Mouse (Mus musculus): ENCODE measurements around the gene Vwa3a. TPM values are rescaled to one million over a fixed set of nuclear protein-coding genes. Genes with fewer than 3 reads are reported as not detected.
"Not testable (repeated sequence)": the region's sequence is repeated elsewhere in the genome, so short reads cannot be mapped to it uniquely, and the experiment has no call there.

The Vwa3a gene
- polyA plus RNA-seq (2015; fragmentation: Nextera tagmentation; extraction: Ambion mirVana), result 0.91 and 1.9 TPM in 2 replicates

DNA sequence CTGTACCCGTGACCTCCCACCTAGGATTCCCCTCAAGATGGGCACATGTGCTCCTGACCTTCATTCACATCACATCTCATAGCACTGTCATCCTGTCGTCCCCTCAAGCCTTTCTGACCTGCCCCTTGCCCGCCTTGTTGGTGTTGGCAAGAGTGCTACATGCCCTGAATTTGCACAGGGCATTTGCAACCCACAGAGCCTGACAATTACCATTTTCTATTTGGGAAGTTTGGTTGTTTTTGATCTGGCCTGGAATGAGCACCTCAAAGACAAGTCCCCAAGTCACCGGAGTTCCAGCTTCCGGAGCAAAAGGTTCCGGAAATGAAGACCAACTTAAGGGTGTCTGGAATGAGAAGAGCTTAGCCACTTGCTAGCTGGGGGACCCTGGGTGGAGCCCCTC, at the start of gene Vwa3a:
Gene Vwa3a, plus strand, starts transcription at position 301 of the 400 bp plus-strand sequence.
- Histone ChIP-seq H3K9ac (no peak within 1 kb of the TSS), H3K27ac (no peak within 1 kb of the TSS), H3K27me3 (no peaks in the 10 kb centered on the region), H3K36me3 (0 out of 2 replicates have a peak, but pooled peaks cover 3% of the 10 kb centered on the region), H3K9me3 (no peaks in the 10 kb centered on the region), H3K4me3 (no peak within 1 kb of the TSS), H3K4me2 (no peak within 1 kb of the TSS), H3K4me1 (replicated peaks) (peaks cover 8% of the 10 kb centered on the region)
- WGBS, result 82% methylated on average over 6 of the region's 6 CpGs
- ATAC-seq (ENCODE audit: low FRiP score), result no peak

DNA sequence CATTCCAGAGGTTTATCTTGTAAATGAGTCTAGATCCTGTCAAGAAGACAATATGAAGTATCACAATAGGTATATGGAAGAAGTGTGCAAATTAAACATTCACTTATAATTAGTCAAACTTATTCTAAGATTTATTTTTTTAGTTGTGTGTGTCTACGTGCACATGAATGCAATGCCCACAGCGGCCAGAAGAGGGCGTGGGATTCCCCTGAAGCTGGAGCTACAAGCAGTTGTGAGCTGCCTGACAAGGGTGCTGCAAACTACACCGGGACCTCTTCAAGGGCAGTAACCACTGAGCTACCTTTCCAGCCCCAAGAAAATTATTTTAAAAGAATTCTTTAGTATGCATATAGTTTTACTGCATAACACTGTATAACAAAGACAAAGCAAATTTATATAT, 48.5 kb upstream of the Vwa3a start:
- Histone ChIP-seq H3K27ac (no peak overlapping the region), H3K4me1 (replicated peaks) (peaks cover 9% of the 10 kb centered on the region; the same call in 1 of the 2 replicates), H3K36me3 (peaks cover 7% of the 10 kb centered on the region), H3K4me2 (no peak overlapping the region), H3K27me3 (no peaks in the 10 kb centered on the region), H3K9me3 (no peaks in the 10 kb centered on the region), H3K9ac (no peak overlapping the region), H3K4me3 (no peak overlapping the region)
- ATAC-seq (ENCODE audit: low FRiP score), result no peak
- 73% methylated on average over 4 of the region's 4 CpGs for WGBS

DNA sequence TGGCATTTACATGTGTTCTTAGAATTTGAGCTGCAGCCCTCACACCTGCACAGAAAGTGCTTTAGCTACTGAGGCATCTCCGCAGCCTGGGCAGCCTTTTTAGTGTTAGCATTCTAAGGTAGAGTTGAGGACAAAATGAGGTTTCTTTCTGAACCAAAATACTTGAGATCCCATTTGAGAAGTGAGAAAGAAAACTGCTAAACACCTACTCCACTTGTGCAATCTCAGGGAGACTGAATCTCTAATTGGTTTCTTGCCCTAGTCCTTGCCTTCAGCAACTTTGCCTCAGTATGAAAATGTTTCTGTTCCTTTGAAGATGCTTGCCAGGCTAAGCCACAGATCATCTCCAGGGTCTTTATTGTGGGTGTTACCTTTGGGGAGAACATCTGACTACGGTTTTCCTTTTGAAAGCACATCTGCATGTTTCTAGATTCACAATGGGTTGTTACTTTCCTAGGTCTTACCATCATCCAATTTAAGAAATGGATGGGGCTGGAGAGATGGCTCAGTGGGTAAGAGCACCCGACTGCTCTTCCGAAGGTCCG, 45.2 kb upstream of the Vwa3a start:
- no peak overlapping the region for H3K27ac ChIP-seq
- H3K9ac ChIP-seq, result no peak overlapping the region
- no peak overlapping the region for H3K4me2 ChIP-seq
- WGBS, result 97% methylated on average over 5 of the region's 5 CpGs
- H3K36me3 ChIP-seq, result peaks cover 13% of the 10 kb centered on the region
- H3K27me3 ChIP-seq, result no peaks in the 10 kb centered on the region
- H3K4me3 ChIP-seq, result no peak overlapping the region
- ATAC-seq (ENCODE audit: low FRiP score), result no peak
- 0 out of 2 replicates have a peak, but pooled peaks cover 8% of the 10 kb centered on the region for H3K4me1 ChIP-seq (replicated peaks)
- H3K9me3 ChIP-seq, result no peaks in the 10 kb centered on the region

DNA sequence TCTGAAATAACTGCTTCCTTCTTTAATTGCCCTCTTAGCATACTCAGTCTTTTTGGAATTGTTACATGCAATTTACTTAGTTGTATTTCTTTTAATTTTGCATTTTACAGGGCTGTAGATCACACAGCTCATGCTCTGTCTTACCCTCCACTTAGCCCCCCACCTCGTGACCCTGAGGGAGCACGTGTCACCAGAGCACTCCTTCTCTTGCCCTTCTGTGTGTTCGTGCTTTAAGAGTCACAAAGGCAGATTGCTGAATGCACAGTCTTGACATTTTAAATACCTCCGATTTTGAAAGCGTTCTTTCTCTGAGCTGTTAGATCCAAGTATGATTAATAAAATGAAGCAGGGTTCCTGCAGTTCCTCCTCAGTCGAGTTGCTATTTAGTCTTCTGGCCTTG, 43.9 kb upstream of the Vwa3a start:
- no peak overlapping the region for H3K4me3 ChIP-seq
- no peak overlapping the region for H3K27ac ChIP-seq
- H3K4me1 ChIP-seq (replicated peaks), result 0 out of 2 replicates have a peak, but pooled peaks cover 6% of the 10 kb centered on the region
- WGBS, result 16% methylated on average over 6 of the region's 6 CpGs
- ATAC-seq (ENCODE audit: low FRiP score), result no peak
- H3K9me3 ChIP-seq, result no peaks in the 10 kb centered on the region
- H3K36me3 ChIP-seq, result peaks cover 13% of the 10 kb centered on the region
- no peak overlapping the region for H3K4me2 ChIP-seq
- no peaks in the 10 kb centered on the region for H3K27me3 ChIP-seq
- no peak overlapping the region for H3K9ac ChIP-seq

DNA sequence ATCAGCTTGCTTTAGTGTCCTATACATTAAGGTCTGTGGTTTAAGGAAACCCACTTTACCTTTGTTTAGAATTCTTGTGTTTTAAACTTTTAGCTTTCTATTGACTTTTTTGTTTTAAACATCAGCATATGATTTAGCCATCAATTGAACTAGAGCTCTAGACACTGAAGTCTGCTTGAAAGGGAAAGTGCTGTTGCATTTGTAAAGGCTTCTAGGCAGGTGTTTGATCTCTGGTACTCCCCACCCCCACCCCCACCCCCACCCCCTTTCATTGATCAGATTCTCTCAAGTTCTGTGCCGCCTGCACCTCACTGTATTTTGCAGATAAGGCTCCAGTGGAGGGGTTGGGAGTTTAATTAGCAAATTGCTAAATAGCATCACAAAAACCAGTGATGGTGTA, 43.5 kb upstream of the Vwa3a start:
- Histone ChIP-seq H3K27ac (no peak overlapping the region), H3K9me3 (no peaks in the 10 kb centered on the region), H3K4me1 (replicated peaks) (0 out of 2 replicates have a peak, but pooled peaks cover 6% of the 10 kb centered on the region), H3K4me2 (no peak overlapping the region), H3K27me3 (no peaks in the 10 kb centered on the region), H3K4me3 (no peak overlapping the region), H3K9ac (no peak overlapping the region), H3K36me3 (peaks cover 13% of the 10 kb centered on the region)
- 62% methylated on average over 1 of the region's 1 CpGs for WGBS
- ATAC-seq (ENCODE audit: low FRiP score), result no peak

DNA sequence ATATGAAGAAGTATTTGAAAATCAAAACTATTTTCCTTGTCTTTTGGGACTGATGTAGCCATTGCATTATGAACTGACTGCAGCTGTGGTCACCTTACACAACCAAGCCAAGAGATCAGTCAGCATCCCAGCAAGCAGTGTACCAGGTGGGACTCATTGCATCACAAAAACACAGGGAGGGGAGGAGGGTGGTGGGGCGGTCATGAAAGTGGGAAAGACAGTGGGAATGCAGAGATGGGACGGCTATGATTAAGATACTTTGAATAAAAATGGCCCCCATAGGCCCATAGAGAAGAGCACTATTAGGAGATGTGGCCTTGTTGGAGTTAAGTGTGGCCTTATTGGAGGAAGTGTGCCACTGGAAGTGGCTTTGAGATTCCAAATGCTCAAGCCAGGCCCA, 42.8 kb upstream of the Vwa3a start:
- 91% methylated on average over 2 of the region's 2 CpGs for WGBS
- ATAC-seq (ENCODE audit: low FRiP score), result no peak

DNA sequence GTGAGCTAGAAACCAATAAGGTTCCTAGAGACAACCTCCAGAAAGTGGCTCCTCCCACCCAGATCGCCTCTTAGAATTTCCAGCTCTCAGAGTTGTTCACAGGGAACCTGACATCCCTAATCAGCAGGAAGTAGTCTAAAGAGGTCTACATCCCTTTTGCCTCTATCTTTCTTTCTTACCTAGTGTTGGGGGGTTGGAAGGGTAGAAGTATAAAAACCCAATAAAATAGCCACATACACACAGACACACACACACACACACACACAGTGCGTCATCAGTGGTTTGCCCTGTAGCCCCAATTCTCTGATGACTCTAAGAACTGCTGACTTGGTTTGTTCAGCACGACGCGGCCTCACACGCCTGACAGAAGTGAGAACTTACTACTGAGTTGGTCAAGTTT, 39.5 kb upstream of the Vwa3a start:
- H3K27me3 ChIP-seq, result no peaks in the 10 kb centered on the region
- ATAC-seq (ENCODE audit: low FRiP score), result no peak
- no peak overlapping the region for H3K4me3 ChIP-seq
- no peak overlapping the region for H3K27ac ChIP-seq
- H3K36me3 ChIP-seq, result peaks cover 6% of the 10 kb centered on the region; the same call in 1 of the 2 replicates
- no peak overlapping the region for H3K4me2 ChIP-seq
- WGBS, result 92% methylated on average over 6 of the region's 6 CpGs
- no peak overlapping the region for H3K9ac ChIP-seq
- H3K9me3 ChIP-seq, result no peaks in the 10 kb centered on the region
- H3K4me1 ChIP-seq (replicated peaks), result 0 out of 2 replicates have a peak, but pooled peaks cover 6% of the 10 kb centered on the region

More for the DNA sequence above, 42.8 kb upstream of the Vwa3a start:
- Histone ChIP-seq H3K4me1 (replicated peaks) (0 out of 2 replicates have a peak, but pooled peaks cover 6% of the 10 kb centered on the region), H3K27me3 (no peaks in the 10 kb centered on the region), H3K9me3 (no peaks in the 10 kb centered on the region), H3K27ac (no peak overlapping the region), H3K4me2 (no peak overlapping the region), H3K9ac (no peak overlapping the region), H3K4me3 (no peak overlapping the region), H3K36me3 (peaks cover 13% of the 10 kb centered on the region)

DNA sequence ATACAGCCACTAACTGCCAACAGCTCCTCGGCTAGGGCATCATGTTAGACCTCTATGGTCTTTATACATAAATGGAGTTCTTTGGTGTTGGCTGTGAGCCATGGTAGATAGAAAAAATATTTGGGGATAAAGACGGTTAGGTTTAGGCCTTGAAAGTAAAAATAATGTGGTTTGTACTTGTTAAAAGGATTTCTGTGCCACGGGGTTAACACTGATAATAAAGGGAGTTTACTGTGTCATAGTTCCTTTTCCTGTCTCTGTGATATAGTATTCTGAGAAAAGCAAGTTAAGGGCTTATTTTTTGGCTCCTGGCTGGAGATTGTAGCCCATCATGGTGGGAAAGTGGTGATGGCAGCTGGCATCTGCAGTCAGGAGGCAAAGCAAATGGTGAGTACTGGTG, 35.2 kb upstream of the Vwa3a start:
- ATAC-seq (ENCODE audit: low FRiP score), result no peak

DNA sequence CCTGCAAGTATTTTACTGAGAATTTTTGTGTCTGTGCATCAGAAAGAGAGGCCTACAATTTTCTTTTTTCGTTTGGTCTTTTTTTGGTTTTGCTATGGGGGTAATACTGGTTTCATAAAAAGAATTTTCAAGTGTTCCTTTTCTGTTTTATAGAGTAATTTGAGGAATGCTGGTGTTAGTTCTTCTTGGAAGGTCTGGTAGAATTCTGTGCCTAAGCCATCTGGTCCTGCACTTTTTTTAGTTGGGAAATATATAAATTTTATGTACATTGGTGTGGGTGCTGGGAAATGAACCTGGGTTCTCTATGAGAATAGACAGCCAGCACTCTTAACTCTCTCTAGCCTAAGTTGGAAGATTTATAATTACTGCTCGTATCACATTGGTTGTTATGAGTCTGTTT, 27.0 kb upstream of the Vwa3a start:
- no peak for ATAC-seq (ENCODE audit: low FRiP score)

More for the DNA sequence above, 35.2 kb upstream of the Vwa3a start:
- H3K4me3 ChIP-seq, result no peak overlapping the region
- H3K4me2 ChIP-seq, result no peak overlapping the region
- H3K27ac ChIP-seq, result no peak overlapping the region
- no peaks in the 10 kb centered on the region for H3K36me3 ChIP-seq
- H3K9me3 ChIP-seq, result no peaks in the 10 kb centered on the region
- no peak overlapping the region for H3K9ac ChIP-seq
- WGBS, result 89% methylated on average over 3 of the region's 3 CpGs
- H3K4me1 ChIP-seq (replicated peaks), result 0 out of 2 replicates have a peak, but pooled peaks cover 3% of the 10 kb centered on the region
- no peaks in the 10 kb centered on the region for H3K27me3 ChIP-seq

DNA sequence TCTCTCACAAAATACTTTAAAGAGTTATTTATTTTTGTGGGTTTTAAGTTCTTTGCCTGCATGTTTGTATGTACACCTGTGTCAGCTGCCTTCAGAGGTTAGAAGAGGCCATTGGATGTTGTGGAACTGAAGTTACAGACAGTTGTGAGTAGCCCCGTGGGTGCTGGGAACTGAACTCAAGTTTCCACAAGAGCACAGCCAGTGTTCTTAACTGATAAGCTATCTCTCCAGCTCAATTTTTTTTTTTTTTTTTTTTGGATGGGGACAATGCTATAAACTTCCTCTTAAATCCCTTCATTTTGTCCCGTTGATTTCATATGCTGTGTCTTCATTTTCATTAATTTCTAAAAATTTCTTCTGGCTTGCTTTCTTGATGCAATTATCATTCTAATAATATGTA, 25.9 kb upstream of the Vwa3a start:
- Histone ChIP-seq H3K27ac (no peak overlapping the region), H3K4me2 (no peak overlapping the region), H3K4me3 (no peak overlapping the region), H3K9me3 (no peaks in the 10 kb centered on the region), H3K36me3 (peaks cover 6% of the 10 kb centered on the region), H3K4me1 (replicated peaks) (peaks cover 9% of the 10 kb centered on the region), H3K27me3 (no peaks in the 10 kb centered on the region), H3K9ac (no peak overlapping the region)
- 96% methylated on average over 2 of the region's 2 CpGs for WGBS
- no peak for ATAC-seq (ENCODE audit: low FRiP score)

More for the DNA sequence above, 27.0 kb upstream of the Vwa3a start:
- peaks cover 3% of the 10 kb centered on the region for H3K4me1 ChIP-seq (replicated peaks)
- 97% methylated on average over 2 of the region's 2 CpGs for WGBS
- no peaks in the 10 kb centered on the region for H3K27me3 ChIP-seq
- H3K27ac ChIP-seq, result no peak overlapping the region
- H3K36me3 ChIP-seq, result peaks cover 6% of the 10 kb centered on the region
- no peak overlapping the region for H3K4me3 ChIP-seq
- H3K4me2 ChIP-seq, result no peak overlapping the region
- H3K9me3 ChIP-seq, result no peaks in the 10 kb centered on the region
- no peak overlapping the region for H3K9ac ChIP-seq

DNA sequence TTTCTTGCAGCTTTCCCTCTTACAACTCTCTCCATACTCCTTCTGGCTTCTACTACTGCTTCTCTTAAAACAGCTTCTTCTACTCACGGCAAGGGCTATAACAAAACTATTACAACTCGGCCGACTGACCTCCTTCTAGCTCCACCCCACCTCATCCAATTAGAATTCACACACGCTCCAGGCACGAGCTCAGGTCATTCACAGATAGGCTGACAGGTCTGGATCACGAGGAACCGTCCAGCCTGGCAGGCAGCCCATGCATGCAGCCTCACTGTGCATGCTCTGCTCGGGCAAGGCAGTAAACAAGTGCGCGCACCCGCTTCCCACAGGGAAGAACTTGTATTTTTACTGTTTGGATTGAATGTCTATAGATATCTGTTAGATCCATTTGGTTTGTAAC, 25.2 kb upstream of the Vwa3a start:
- H3K27me3 ChIP-seq; H3K9ac ChIP-seq; H3K4me3 ChIP-seq; H3K4me2 ChIP-seq; H3K27ac ChIP-seq; ATAC-seq (ENCODE audit: low FRiP score); H3K36me3 ChIP-seq; H3K9me3 ChIP-seq: not testable (repeated sequence)
- 87% methylated on average over 11 of the region's 11 CpGs for WGBS
- peaks cover 11% of the 10 kb centered on the region for H3K4me1 ChIP-seq (replicated peaks)

DNA sequence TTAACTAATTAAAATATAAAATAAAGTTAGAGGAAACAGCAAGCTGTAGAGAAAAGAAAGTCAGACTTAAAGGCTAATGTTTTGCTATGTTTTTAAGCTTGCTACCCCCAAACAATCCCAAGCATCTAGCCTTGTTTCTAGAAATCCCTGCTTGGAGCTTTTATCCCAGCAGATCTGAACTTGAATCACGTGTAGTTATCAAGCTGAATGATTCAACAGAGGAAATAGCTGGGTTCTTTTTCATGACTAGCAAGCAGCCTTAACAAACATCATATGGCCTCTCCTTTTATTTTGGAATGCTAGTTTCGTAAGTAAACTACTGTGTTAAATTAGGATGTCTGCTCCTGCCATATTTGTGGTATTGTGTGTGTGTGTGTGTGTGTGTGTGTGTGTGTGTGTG, 21.9 kb upstream of the Vwa3a start:
- no peaks in the 10 kb centered on the region for H3K9me3 ChIP-seq
- no peak overlapping the region for H3K27ac ChIP-seq
- 82% methylated on average over 2 of the region's 2 CpGs for WGBS
- H3K4me3 ChIP-seq, result no peak overlapping the region
- peaks cover 13% of the 10 kb centered on the region for H3K4me1 ChIP-seq (replicated peaks)
- no peak for ATAC-seq (ENCODE audit: low FRiP score)
- peaks cover 6% of the 10 kb centered on the region for H3K36me3 ChIP-seq
- H3K9ac ChIP-seq, result no peak overlapping the region
- no peaks in the 10 kb centered on the region for H3K27me3 ChIP-seq
- no peak overlapping the region for H3K4me2 ChIP-seq

DNA sequence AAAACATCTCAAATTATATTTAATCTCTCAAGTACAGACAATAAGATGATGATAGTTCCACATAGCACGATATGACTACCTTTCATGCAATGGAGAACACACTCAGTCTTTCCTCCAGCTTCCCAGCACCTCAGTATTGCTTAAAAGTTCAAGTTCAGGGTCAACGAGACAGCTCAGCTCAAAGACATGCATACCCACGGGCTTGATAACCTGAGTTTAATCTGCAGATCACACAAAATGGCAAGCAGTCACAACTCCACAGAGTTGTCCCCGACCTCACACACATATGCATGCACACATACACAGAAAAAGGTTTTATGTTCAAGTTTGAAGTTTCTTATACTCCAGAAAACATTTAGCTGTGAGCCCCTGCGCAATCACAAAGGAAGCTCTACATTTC, 18.1 kb upstream of the Vwa3a start:
- Histone ChIP-seq H3K4me3 (no peak overlapping the region), H3K27me3 (no peaks in the 10 kb centered on the region), H3K4me2 (no peak overlapping the region), H3K9me3 (no peaks in the 10 kb centered on the region), H3K36me3 (peaks cover 2% of the 10 kb centered on the region; the same call in 1 of the 2 replicates), H3K9ac (no peak overlapping the region), H3K27ac (no peak overlapping the region), H3K4me1 (replicated peaks) (peaks cover 33% of the 10 kb centered on the region)
- 96% methylated on average over 5 of the region's 5 CpGs for WGBS
- ATAC-seq (ENCODE audit: low FRiP score), result no peak

All from hindbrain, embryonic 13.5 days (tissue).